Mouse (Mus musculus) lung, postnatal 0 days (tissue): ENCODE measurements around the gene Coro2b.

ENCODE experiments used
- CTCF ChIP-seq: IDR thresholded peaks from 2 replicates; pipeline ENCODE4 v1.5.1; 2016; ENCODE audit warnings: antibody characterized with exemption, mild to moderate bottlenecking
- EP300 ChIP-seq: IDR thresholded peaks from 2 replicates; pipeline ENCODE4 v1.6.1; 2016; ENCODE audit warnings: antibody characterized with exemption, mild to moderate bottlenecking, control low read depth

GRCm38 (mm10) chr9:62480898-62481642 lies 55.8 kb downstream of the Coro2b start:
- TF ChIP-seq CTCF = no peak
- TF ChIP-seq EP300 = no peak
